Mouse (Mus musculus): Measurements from ENCODE around the gene Apbb1ip.

DNA sequence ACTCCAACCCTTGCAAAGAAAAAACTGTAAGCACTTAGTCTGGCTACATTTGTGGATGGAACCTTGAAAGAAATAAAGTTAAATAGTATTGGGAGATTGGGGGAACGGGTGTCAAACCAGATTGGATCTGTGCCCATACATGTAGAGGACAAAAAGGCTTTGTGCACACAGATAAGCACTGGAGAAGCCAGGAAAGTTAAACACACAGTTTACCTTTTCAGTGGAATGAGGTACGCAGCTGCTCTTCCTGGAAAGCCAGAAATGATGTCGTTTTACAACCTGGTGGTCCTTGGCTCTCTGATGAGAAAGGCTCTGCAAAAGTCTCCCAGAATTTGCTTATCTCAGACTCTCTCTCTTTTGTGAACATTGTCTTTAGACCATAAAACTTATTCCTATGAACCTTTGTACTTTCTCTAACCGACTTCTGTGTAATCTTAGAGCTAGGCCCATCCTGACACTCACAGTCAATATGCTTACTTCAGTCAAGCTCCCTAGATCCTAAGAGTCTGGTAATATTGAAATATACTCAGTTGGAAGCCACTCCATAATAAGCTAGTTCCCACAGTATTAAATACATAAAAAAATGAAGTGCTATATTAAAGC is 19.6 kb upstream of the Apbb1ip start:
- no peak for TF ChIP-seq CTCF (IDR thresholded peaks at IDR 0.05)
- no peak for TF ChIP-seq EP300 (IDR thresholded peaks at IDR 0.05)

All from lung, postnatal 0 days (tissue).